Mouse (Mus musculus) c-Kit-positive CD71-positive TER-119-positive erythroid progenitor cells, embryonic 14.5 days (primary cell): ENCODE results near the gene Iqgap3.

Source experiments
- DNase-seq: peaks from one replicate; pipeline ENCODE4 v3.0.0-alpha.2; 2013; ENCODE audit warnings: low spot score

The Iqgap3 gene

GRCm38 (mm10) chr3:88150061-88150998, 68.6 kb downstream of the Iqgap3 start:
- no peak for DNase-seq

DNA sequence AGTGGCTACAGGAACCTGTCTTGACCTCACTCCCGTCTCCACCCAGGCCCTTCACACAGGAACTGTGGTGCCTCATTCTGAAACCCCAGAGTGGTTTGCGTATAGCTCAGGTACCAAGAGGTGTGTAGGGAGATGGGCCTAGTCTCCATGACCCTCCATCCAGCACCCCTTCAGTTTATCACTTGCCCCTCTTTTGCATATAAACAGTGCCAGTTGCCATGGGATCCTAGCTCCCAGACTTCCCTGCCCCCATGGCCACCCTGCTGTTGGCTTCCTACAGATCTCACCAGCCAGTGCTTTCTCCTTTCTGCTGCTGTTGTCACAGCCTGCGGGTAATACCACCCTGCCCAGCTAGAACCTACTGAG, 69.2 kb downstream of the Iqgap3 start:
- no peak for DNase-seq

- no peak for DNase-seq
These were observed 70.3 kb downstream of the Iqgap3 start for GRCm38 (mm10) chr3:88152056-88152455.

DNA sequence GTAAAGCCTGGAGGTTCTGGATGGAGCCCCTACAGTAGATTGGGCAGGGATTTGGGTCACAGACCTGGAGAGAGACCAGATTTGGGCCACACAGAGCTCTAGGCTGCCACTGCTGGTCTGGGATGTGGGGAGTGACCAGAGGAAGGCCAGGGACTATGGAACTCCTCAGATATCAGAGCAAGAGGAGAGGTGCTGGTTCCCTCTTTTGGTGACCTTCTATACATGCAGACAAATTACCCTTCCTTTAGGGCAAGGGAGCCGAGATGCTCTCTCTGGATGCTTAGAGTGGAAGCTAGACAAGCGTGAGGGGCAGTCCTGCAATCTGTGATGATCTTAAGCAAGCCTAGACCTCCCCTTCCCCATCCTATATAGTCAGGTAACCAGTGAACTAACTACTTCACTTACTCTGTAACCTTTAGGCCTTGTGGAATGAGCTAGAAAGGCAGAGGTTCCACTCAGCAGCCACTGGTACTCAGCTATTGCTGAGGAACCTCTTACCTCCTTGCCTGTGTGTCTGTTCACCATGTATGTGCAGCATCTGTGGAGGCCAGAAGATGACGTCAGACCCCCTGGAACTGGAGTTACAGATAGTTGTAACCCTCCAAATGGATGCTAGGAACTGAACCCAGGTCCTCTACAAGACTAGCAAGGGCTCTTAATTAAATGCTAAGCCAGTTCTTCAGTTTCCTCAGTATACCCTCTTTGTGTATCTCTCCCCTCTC, 71.7 kb downstream of the Iqgap3 start:
- no peak for DNase-seq

GRCm38 (mm10) chr3:88154236-88154635, 72.5 kb downstream of the Iqgap3 start:
- DNase-seq, result no peak

- DNase-seq, result no peak
These were observed 75.0 kb downstream of the Iqgap3 start for GRCm38 (mm10) chr3:88156817-88157216.

- no peak for DNase-seq
These were observed 76.2 kb downstream of the Iqgap3 start for GRCm38 (mm10) chr3:88157771-88158597.

GRCm38 (mm10) chr3:88158991-88159390, 77.2 kb downstream of the Iqgap3 start:
- DNase-seq, result no peak

- no peak for DNase-seq
These were observed 79.1 kb downstream of the Iqgap3 start for GRCm38 (mm10) chr3:88160856-88161255.

GRCm38 (mm10) chr3:88162259-88162658, 80.5 kb downstream of the Iqgap3 start:
- DNase-seq, result no peak

- no peak for DNase-seq
These were observed 81.0 kb downstream of the Iqgap3 start for GRCm38 (mm10) chr3:88162811-88163210.

- DNase-seq, result no peak
These were observed 82.1 kb downstream of the Iqgap3 start for GRCm38 (mm10) chr3:88163847-88164246.

DNA sequence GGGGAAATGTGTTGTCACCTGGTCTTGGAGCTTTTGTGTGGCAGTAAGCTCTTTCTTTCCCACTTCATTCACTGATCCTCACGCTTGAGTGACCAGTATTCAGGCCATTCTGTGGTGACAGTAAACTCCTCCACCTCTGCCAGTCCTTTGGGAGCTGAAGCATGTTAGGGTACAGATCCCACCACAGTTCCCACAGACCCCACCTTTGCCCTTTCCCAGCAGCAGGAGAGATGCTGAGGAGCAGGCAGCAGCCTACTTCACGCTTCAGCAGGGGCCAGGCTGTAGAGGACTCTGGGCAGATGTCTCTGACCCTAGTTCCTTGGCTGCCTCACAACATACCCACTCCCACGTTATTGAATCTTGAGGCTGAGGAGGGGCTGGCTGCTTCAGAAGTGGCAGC, 82.5 kb downstream of the Iqgap3 start:
- no peak for DNase-seq

GRCm38 (mm10) chr3:88166056-88166455, 84.3 kb downstream of the Iqgap3 start:
- DNase-seq, result no peak

- no peak for DNase-seq
These were observed 88.6 kb downstream of the Iqgap3 start for GRCm38 (mm10) chr3:88170361-88170760.
